Mouse (Mus musculus) heart, embryonic 13.5 days (tissue): ENCODE measurements around the gene Olfr308. TPM values are rescaled to one million over a fixed set of nuclear protein-coding genes. Genes with fewer than 3 reads are reported as not detected.
"Not testable (repeated sequence)": the region's sequence is repeated elsewhere in the genome, so short reads cannot be mapped to it uniquely, and the experiment has no call there.

Source experiments
- ATAC-seq: fragments of 200-750 bp; cut with Nextera tagmentation; 2 replicates; pipeline ENCODE4 v1.8.0; 2017; ENCODE audit warnings: moderate TSS enrichment; ENCODE audit not compliant: insufficient number of reproducible peaks, low FRiP score, low TSS enrichment; ENCODE audit errors: extremely low read depth
- H3K27ac ChIP-seq: fragments of 300-500 bp; sonication (generic); replicated peaks from 2 replicates; pipeline ENCODE4 v1.5.1; 2015; ENCODE audit warnings: moderate library complexity, mild to moderate bottlenecking, inconsistent platforms
- H3K27me3 ChIP-seq: fragments of 300-500 bp; sonication (generic); replicated peaks from 2 replicates; pipeline ENCODE4 v1.6.1; 2015; ENCODE audit warnings: mild to moderate bottlenecking, inconsistent platforms
- H3K36me3 ChIP-seq: fragments of 300-500 bp; sonication (generic); 2 replicates; pipeline ENCODE4 v1.6.1; 2015; ENCODE audit warnings: mild to moderate bottlenecking, inconsistent platforms
- H3K4me1 ChIP-seq: fragments of 300-500 bp; sonication (generic); 2 replicates; pipeline ENCODE4 v1.6.1; 2015; ENCODE audit warnings: inconsistent platforms
- H3K4me2 ChIP-seq: fragments of 300-500 bp; sonication (generic); 2 replicates; pipeline ENCODE4 v1.6.1; 2015; ENCODE audit warnings: inconsistent platforms, mild to moderate bottlenecking, moderate library complexity
- H3K4me3 ChIP-seq: fragments of 300-500 bp; sonication (generic); 2 replicates; pipeline ENCODE4 v1.5.1; 2015; ENCODE audit warnings: moderate library complexity, mild to moderate bottlenecking, inconsistent platforms
- H3K9ac ChIP-seq: fragments of 300-500 bp; sonication (generic); 2 replicates; pipeline ENCODE4 v1.6.1; 2015; ENCODE audit warnings: inconsistent platforms, mild to moderate bottlenecking, moderate library complexity
- H3K9me3 ChIP-seq: fragments of 300-500 bp; sonication (generic); 2 replicates; pipeline ENCODE4 v1.6.1; 2016; ENCODE audit warnings: inconsistent platforms
- WGBS: fragments of 180-500 bp; shearing (Covaris S2); methylation state at CpG from one replicate; pipeline ENCODE4 v1.1.7; 2015; ENCODE audit warnings: mixed read lengths; 5-methylcytosine and 5-hydroxymethylcytosine counted together
- microRNA-seq: library from miRNA; unstranded; fragments of <30 nt; microRNA quantifications from one replicate; pipeline ENCODE4, GENCODE M21; 2016
- polyA plus RNA-seq: library from polyadenylated mRNA; unstranded; fragments of >200 nt; fragmentation: Nextera tagmentation; extraction: Ambion mirVana; gene quantifications from 2 replicates; pipeline ENCODE4 v1.2.1, GENCODE M21; 2015

Olfr308 gene
- polyA plus RNA-seq = not detected in 2 replicates

- no peaks in the 10 kb centered on the region for H3K9me3 ChIP-seq
- H3K4me3 ChIP-seq = no peak within 1 kb of the TSS
- no peak within 1 kb of the TSS for H3K4me2 ChIP-seq
- no peak for ATAC-seq
- H3K27ac ChIP-seq = no peak within 1 kb of the TSS
- no peaks in the 10 kb centered on the region for H3K27me3 ChIP-seq
- no peaks in the 10 kb centered on the region for H3K36me3 ChIP-seq
- H3K4me1 ChIP-seq = no peaks in the 10 kb centered on the region
- no peak within 1 kb of the TSS for H3K9ac ChIP-seq
Measured at GRCm38 (mm10) chr7:86325530-86325929, at the start of gene Olfr308. Gene Olfr308, minus strand, starts transcription at chr7:86325630.

DNA sequence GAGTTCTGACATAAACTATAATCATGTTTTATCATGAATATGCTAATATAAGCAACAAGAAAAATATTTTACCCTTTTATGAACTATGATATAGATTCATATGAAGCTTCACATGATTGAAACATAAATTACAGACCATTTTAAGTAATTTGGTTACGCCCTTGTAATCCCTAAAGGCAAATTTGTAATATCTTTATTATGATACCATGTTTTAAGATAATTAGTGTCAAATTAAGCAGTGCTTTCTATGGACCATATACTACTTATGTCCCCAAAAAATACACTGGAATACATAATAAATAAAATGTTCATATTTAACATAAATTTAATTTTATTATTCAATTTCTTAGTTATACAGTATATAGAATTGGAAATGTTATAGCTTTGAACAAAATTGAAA, 41.4 kb upstream of the Olfr308 start, which contains the start of gene Olfr305:
Olfr305 (minus strand) TSS at position 101 of the 400 bp plus-strand sequence.
- Histone ChIP-seq H3K9me3 (no peaks in the 10 kb centered on the region), H3K9ac (no peak within 1 kb of the TSS), H3K27ac (no peak within 1 kb of the TSS), H3K4me3 (no peak within 1 kb of the TSS), H3K4me2 (no peak within 1 kb of the TSS), H3K27me3 (no peaks in the 10 kb centered on the region), H3K36me3 (no peaks in the 10 kb centered on the region), H3K4me1 (no peaks in the 10 kb centered on the region)
- WGBS = 61% methylated on average over 1 of the region's 1 CpGs
- ATAC-seq = no peak

DNA sequence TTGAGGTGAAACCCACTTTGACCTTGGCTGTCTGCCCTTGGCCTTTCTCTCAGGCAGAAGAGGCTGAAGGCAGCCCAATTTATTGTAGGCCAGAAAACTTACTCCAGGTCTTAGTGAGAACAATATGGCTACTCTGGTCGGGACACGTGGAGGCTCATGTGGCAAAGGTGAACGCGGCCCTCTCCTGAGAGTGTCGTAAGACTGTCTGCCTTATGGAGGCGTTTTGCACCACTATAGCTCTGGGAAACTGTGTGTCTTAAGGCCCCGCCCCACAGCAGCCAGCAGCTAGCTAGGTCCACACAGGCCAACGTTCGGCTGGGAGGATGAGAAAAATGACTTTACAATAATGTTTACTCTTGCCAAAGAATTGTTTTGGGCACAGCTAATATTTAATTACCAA, 20.9 kb upstream of the Olfr308 start:
- WGBS = 91% methylated on average over 9 of the region's 9 CpGs
- H3K4me2 ChIP-seq, H3K27me3 ChIP-seq, H3K9me3 ChIP-seq, H3K36me3 ChIP-seq, H3K4me1 ChIP-seq, H3K9ac ChIP-seq, ATAC-seq, H3K4me3 ChIP-seq, H3K27ac ChIP-seq: not testable (repeated sequence)

DNA sequence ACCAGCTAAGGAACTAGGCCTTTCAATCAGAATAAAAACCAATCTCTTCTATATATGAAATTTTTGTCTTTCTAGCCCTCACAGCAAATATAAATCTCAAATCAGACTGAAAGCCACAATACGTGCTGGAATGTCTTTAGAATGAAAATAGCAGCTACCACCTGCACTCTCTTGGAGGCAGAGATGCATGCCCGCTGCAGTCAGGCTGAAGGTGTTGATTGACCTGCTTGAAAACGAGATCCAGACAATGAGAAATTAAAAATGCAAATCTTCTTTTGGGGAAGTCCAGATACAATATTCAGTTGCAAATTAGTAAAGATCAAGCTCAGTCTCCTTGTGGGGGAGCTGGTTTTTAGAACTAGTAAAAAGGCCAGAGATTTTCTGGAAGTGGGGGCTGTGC, 18.8 kb upstream of the Olfr308 start:
- Histone ChIP-seq H3K4me2 (no peak overlapping the region), H3K4me1 (no peaks in the 10 kb centered on the region), H3K27ac (no peak overlapping the region), H3K9me3 (no peaks in the 10 kb centered on the region), H3K36me3 (no peaks in the 10 kb centered on the region), H3K4me3 (no peak overlapping the region), H3K9ac (no peak overlapping the region), H3K27me3 (no peaks in the 10 kb centered on the region)
- WGBS = 59% methylated on average over 3 of the region's 3 CpGs
- no peak for ATAC-seq

DNA sequence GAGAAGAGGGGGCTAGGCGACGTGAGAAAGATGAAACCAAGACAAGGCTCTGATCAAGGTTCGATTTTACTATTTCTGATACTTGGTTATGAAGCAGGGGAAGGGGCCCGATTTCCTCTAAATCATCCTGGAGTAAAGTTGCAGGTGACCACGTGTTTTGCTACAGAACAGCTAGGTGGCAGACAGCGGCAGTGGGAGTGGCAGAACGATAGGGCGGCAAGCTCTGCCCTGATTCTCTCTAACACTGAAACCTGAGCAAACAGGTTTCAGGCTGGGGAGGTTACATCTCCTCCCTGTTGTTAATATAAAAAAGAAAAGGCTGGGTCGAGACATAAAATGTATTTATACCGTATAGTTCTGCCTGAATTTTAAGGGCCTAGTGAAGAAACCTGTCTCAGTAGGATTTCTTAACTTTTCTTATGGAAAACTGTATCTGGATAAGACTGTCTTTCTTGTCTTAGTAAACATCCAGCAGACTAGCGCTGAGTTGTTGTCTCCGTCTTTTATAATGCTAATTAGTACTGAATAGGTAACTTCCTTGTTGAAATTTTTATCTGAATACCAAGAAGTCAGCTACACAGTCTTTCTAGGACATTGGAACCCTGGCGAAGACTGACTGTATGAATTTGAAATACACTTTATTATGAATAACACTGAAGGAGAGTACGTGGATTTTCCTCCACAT, 17.6 kb upstream of the Olfr308 start:
- H3K4me3 ChIP-seq = no peak overlapping the region
- no peaks in the 10 kb centered on the region for H3K9me3 ChIP-seq
- H3K27me3 ChIP-seq = no peaks in the 10 kb centered on the region
- no peaks in the 10 kb centered on the region for H3K36me3 ChIP-seq
- H3K4me1 ChIP-seq = no peaks in the 10 kb centered on the region
- no peak overlapping the region for H3K4me2 ChIP-seq
- no peak overlapping the region for H3K9ac ChIP-seq
- WGBS = 70% methylated on average over 14 of the region's 14 CpGs
- H3K27ac ChIP-seq = no peak overlapping the region
- ATAC-seq = no peak

DNA sequence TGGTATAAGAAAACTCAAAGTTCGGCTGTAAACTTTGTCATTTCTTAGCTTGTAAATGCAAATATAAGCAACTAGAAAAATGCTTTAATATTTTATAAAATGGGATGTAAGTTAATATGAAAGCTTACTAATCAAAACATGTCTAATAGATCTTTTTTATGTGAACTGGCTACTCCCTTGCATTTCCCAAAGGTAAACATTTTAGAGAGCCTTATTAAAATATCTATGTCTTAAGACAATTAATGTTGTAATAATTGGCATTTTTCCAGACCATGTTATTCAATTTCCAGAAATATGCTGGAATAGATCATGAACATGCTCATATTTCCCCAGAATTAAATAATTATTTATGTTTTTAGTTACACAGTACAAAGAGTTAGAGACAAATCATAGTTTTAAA, 12.1 kb upstream of the Olfr308 start, which contains the start of gene Olfr307:
Olfr307 (minus strand) TSS at position 101 of the 400 bp plus-strand sequence.
- Histone ChIP-seq H3K9me3 (no peaks in the 10 kb centered on the region), H3K36me3 (no peaks in the 10 kb centered on the region), H3K27ac (no peak within 1 kb of the TSS), H3K27me3 (no peaks in the 10 kb centered on the region), H3K4me1 (no peaks in the 10 kb centered on the region), H3K4me3 (no peak within 1 kb of the TSS), H3K4me2 (no peak within 1 kb of the TSS), H3K9ac (no peak within 1 kb of the TSS)
- WGBS = 52% methylated on average over 1 of the region's 1 CpGs
- ATAC-seq = no peak

- Histone ChIP-seq H3K27me3 (no peaks in the 10 kb centered on the region), H3K9ac (no peak overlapping the region), H3K36me3 (no peaks in the 10 kb centered on the region), H3K27ac (no peak overlapping the region), H3K4me1 (no peaks in the 10 kb centered on the region), H3K4me2 (no peak overlapping the region), H3K9me3 (no peaks in the 10 kb centered on the region), H3K4me3 (no peak overlapping the region)
- 74% methylated on average over 2 of the region's 2 CpGs for WGBS
- no peak for ATAC-seq
Measured at GRCm38 (mm10) chr7:86321323-86321722, 4.1 kb downstream of the Olfr308 start.

- Histone ChIP-seq H3K27ac (no peak within 1 kb of the TSS), H3K36me3 (no peaks in the 10 kb centered on the region), H3K4me2 (no peak within 1 kb of the TSS), H3K4me1 (no peaks in the 10 kb centered on the region), H3K9ac (no peak within 1 kb of the TSS), H3K9me3 (no peaks in the 10 kb centered on the region), H3K4me3 (no peak within 1 kb of the TSS), H3K27me3 (no peaks in the 10 kb centered on the region)
- no peak for ATAC-seq
- WGBS = 50% methylated on average over 2 of the region's 2 CpGs
Measured at GRCm38 (mm10) chr7:86313608-86314007, 11.8 kb downstream of the Olfr308 start, which contains the start of gene Olfr309. Gene Olfr309, minus strand, starts transcription at chr7:86313708.

- 44% methylated on average over 1 of the region's 1 CpGs for WGBS
- Histone ChIP-seq H3K4me2 (no peak within 1 kb of the TSS), H3K9me3 (no peaks in the 10 kb centered on the region), H3K27me3 (no peaks in the 10 kb centered on the region), H3K4me3 (no peak within 1 kb of the TSS), H3K36me3 (no peaks in the 10 kb centered on the region), H3K27ac (no peak within 1 kb of the TSS), H3K9ac (no peak within 1 kb of the TSS), H3K4me1 (no peaks in the 10 kb centered on the region)
- no peak for ATAC-seq
Measured at GRCm38 (mm10) chr7:86277072-86277471, 48.4 kb downstream of the Olfr308 start, which contains the start of gene Olfr310. Gene Olfr310, minus strand, starts transcription at chr7:86277172.

Small RNA genes within 50 kb of the gene (microRNA-seq; reads per million reads assigned to microRNA genes)
- not detected for gene Gm23192

Other genes starting within 250 kb of the Olfr308 start
- gene Vmn2r75, start 153.9 kb downstream of the Olfr308 start, polyA plus RNA-seq = not detected in 2 replicates
- not detected in 2 replicates for gene Vmn2r76, start 79.3 kb downstream of the Olfr308 start, polyA plus RNA-seq
- gene Olfr310, start 48.5 kb downstream of the Olfr308 start, polyA plus RNA-seq = not detected in 2 replicates
- gene Olfr309, start 11.9 kb downstream of the Olfr308 start, polyA plus RNA-seq = not detected in 2 replicates
- not detected in 2 replicates for gene Olfr307, start 12.0 kb upstream of the Olfr308 start, polyA plus RNA-seq
- not detected in 2 replicates for gene Olfr305, start 41.3 kb upstream of the Olfr308 start, polyA plus RNA-seq
- gene Olfr304, start 61.0 kb upstream of the Olfr308 start, polyA plus RNA-seq = not detected in 2 replicates
- not detected in 2 replicates for gene Olfr303, start 72.2 kb upstream of the Olfr308 start, polyA plus RNA-seq
- not detected in 2 replicates for gene Olfr301, start 78.2 kb upstream of the Olfr308 start, polyA plus RNA-seq
- not detected in 2 replicates for gene Olfr299, start 134.3 kb upstream of the Olfr308 start, polyA plus RNA-seq
- not detected in 2 replicates for gene Olfr298, start 166.9 kb upstream of the Olfr308 start, polyA plus RNA-seq
- gene Olfr297, start 194.3 kb upstream of the Olfr308 start, polyA plus RNA-seq = not detected in 2 replicates